Mouse (Mus musculus) CD4-positive, CD25-positive, alpha-beta regulatory T cell, adult 2 months (primary cell): ENCODE measurements around the gene Lima1.
"Not testable (repeated sequence)": the region's sequence is repeated elsewhere in the genome, so short reads cannot be mapped to it uniquely, and the experiment has no call there.

ENCODE experiments used
- DNase-seq: peaks from one replicate; pipeline ENCODE4 v3.0.0-alpha.2; 2012; ENCODE audit warnings: low read depth, low spot score

The Lima1 gene

GRCm38 (mm10) chr15:99875334-99875869 lies at the start of gene Lima1:
Gene Lima1 (minus strand): TSS chr15:99875456.
- DNase-seq = peak; percentile 92

GRCm38 (mm10) chr15:99919601-99920158 lies 44.4 kb upstream of the Lima1 start:
- DNase-seq = no peak

- DNase-seq = no peak
Observed at GRCm38 (mm10) chr15:99917264-99917663, 42.0 kb upstream of the Lima1 start.

GRCm38 (mm10) chr15:99914613-99915012 lies 39.4 kb upstream of the Lima1 start:
- DNase-seq = no peak

GRCm38 (mm10) chr15:99911785-99912184 lies 36.5 kb upstream of the Lima1 start:
- no peak for DNase-seq

- peak; percentile 44 for DNase-seq
Observed at GRCm38 (mm10) chr15:99909339-99909996, 34.2 kb upstream of the Lima1 start.

- no peak for DNase-seq
Observed at GRCm38 (mm10) chr15:99907514-99907913, 32.3 kb upstream of the Lima1 start.

GRCm38 (mm10) chr15:99907041-99907440 lies 31.8 kb upstream of the Lima1 start:
- no peak for DNase-seq

- no peak for DNase-seq
Observed at GRCm38 (mm10) chr15:99904841-99905240, 29.6 kb upstream of the Lima1 start.

GRCm38 (mm10) chr15:99904333-99904732 lies 29.1 kb upstream of the Lima1 start:
- DNase-seq = peak; percentile 66

GRCm38 (mm10) chr15:99903227-99903626 lies 28.0 kb upstream of the Lima1 start:
- DNase-seq = no peak

- no peak for DNase-seq
Observed at GRCm38 (mm10) chr15:99902786-99903185, 27.5 kb upstream of the Lima1 start.

- DNase-seq = no peak
Observed at GRCm38 (mm10) chr15:99896621-99897020, 21.4 kb upstream of the Lima1 start.

- DNase-seq = no peak
Observed at GRCm38 (mm10) chr15:99891355-99891754, 16.1 kb upstream of the Lima1 start.

GRCm38 (mm10) chr15:99890412-99891236 lies 15.4 kb upstream of the Lima1 start:
- DNase-seq = peak; percentile 30

GRCm38 (mm10) chr15:99889275-99889874 lies 14.1 kb upstream of the Lima1 start:
- DNase-seq = no peak

GRCm38 (mm10) chr15:99887130-99887529 lies 11.9 kb upstream of the Lima1 start:
- DNase-seq = not testable (repeated sequence)

GRCm38 (mm10) chr15:99884038-99884437 lies 8.8 kb upstream of the Lima1 start:
- DNase-seq = no peak

- DNase-seq = no peak
Observed at GRCm38 (mm10) chr15:99878541-99878940, 3.3 kb upstream of the Lima1 start.

- peak; percentile 11 for DNase-seq
Observed at GRCm38 (mm10) chr15:99874612-99875333, 483 bp downstream of the Lima1 start.

- DNase-seq = no peak
Observed at GRCm38 (mm10) chr15:99872543-99872942, 2.7 kb downstream of the Lima1 start.
